ENCODE assay signal across 11 mouse cellular contexts in genomic region chr1:59524071-59524470, GRCm38 (mm10). TPM values are rescaled to one million over a fixed set of nuclear protein-coding genes. Genes with fewer than 3 reads are reported as not detected.
A peak's percentile ranks its signal among the peaks of the same experiment; 100 is the strongest.
DNase-seq lines count a peak whose midpoint lies in the region; ATAC-seq lines count a peak whose summit lies in the region.
"Had no signal": no experiment of that assay in that cellular context is flagged by ENCODE, and none has a peak within 500 bp of the region (broad histone marks: within the 10 kb centered on the region; RNA-seq: fewer than 3 reads in every experiment).

No protein-coding gene starts in this region.

- no peaks in the 10 kb centered on the region for H3K9me3 ChIP-seq in embryonic facial prominence, embryonic 10.5 days
- no peaks in the 10 kb centered on the region for H3K9me3 ChIP-seq in hindbrain, embryonic 15.5 days
- no peaks in the 10 kb centered on the region for H3K9me3 ChIP-seq in neural tube, embryonic 13.5 days
- H3K9me3 ChIP-seq in kidney, embryonic 14.5 days (ENCODE audit: control insufficient read depth, low read length) = no peaks in the 10 kb centered on the region
- H3K9me3 ChIP-seq: heart, embryonic 15.5 days had no signal

- peaks cover 49% of the 10 kb centered on the region for H3K4me1 ChIP-seq in embryonic facial prominence, embryonic 10.5 days
- peaks cover 13% of the 10 kb centered on the region for H3K4me1 ChIP-seq in hindbrain, embryonic 15.5 days (replicated peaks)
- H3K4me1 ChIP-seq in neural tube, embryonic 13.5 days (replicated peaks) = peaks cover 38% of the 10 kb centered on the region
- H3K4me1 ChIP-seq in kidney, embryonic 14.5 days (ENCODE audit: control insufficient read depth, insufficient read depth, low read length) = peaks cover 25% of the 10 kb centered on the region

- intact Hi-C loops in heart, postnatal 36 days (cut with DNase I) = no loop called here

- H3K4me3 ChIP-seq in embryonic facial prominence, embryonic 10.5 days = no peak overlapping the region
- H3K4me3 ChIP-seq in hindbrain, embryonic 15.5 days = no peak overlapping the region
- H3K4me3 ChIP-seq in neural tube, embryonic 13.5 days = no peak overlapping the region
- H3K4me3 ChIP-seq in kidney, embryonic 14.5 days (ENCODE audit: low read length) = no peak overlapping the region
- H3K4me3 ChIP-seq: heart, embryonic 15.5 days had no signal

- DNase-seq in layer of hippocampus, adult 11-12 months (ENCODE audit: low spot score) = peak; percentile 12
- no peak for DNase-seq in layer of hippocampus, adult 18-20 months (ENCODE audit: low spot score in 2 of 2)
- DNase-seq in embryonic facial prominence, embryonic 10.5 days (ENCODE audit: low spot score) = no peak
- no peak for DNase-seq in heart, postnatal 36 days
- DNase-seq in kidney, adult 8-10 months = no peak
- DNase-seq: cerebellum, adult 9-10 months had no signal

- H3K27ac ChIP-seq in embryonic facial prominence, embryonic 10.5 days (replicated peaks) = peak overlapping the region; percentile 21; the same call in 1 of the 2 replicates
- peak overlapping the region; percentile 62 for H3K27ac ChIP-seq in hindbrain, embryonic 15.5 days (replicated peaks)
- peak overlapping the region; percentile 50 for H3K27ac ChIP-seq in neural tube, embryonic 13.5 days (replicated peaks)
- H3K27ac ChIP-seq in kidney, embryonic 14.5 days (ENCODE audit: low read depth, low read length) = no peak overlapping the region
- H3K27ac ChIP-seq: heart, embryonic 15.5 days had no signal

- H3K9ac ChIP-seq in hindbrain, embryonic 15.5 days = no peak overlapping the region
- no peak overlapping the region for H3K9ac ChIP-seq in neural tube, embryonic 13.5 days
- H3K9ac ChIP-seq in kidney, embryonic 14.5 days (ENCODE audit: low read depth, low read length) = no peak overlapping the region
- H3K9ac ChIP-seq: heart, embryonic 15.5 days had no signal

- no peaks in the 10 kb centered on the region for H3K36me3 ChIP-seq in embryonic facial prominence, embryonic 10.5 days (replicated peaks)
- no peaks in the 10 kb centered on the region for H3K36me3 ChIP-seq in hindbrain, embryonic 15.5 days
- no peaks in the 10 kb centered on the region for H3K36me3 ChIP-seq in neural tube, embryonic 13.5 days
- H3K36me3 ChIP-seq in kidney, embryonic 14.5 days (ENCODE audit: control insufficient read depth, insufficient read depth, low read length) = no peaks in the 10 kb centered on the region
- H3K36me3 ChIP-seq: heart, embryonic 15.5 days had no signal

- no peak overlapping the region for H3K4me2 ChIP-seq in hindbrain, embryonic 15.5 days
- H3K4me2 ChIP-seq in neural tube, embryonic 13.5 days = no peak overlapping the region
- H3K4me2 ChIP-seq in kidney, embryonic 14.5 days (replicated peaks; ENCODE audit: low read depth, low read length) = no peak overlapping the region
- H3K4me2 ChIP-seq: heart, embryonic 15.5 days had no signal

- 64% methylated on average over 2 of the region's 2 CpGs for WGBS in embryonic facial prominence, embryonic 10.5 days
- WGBS in hindbrain, embryonic 15.5 days = 16% methylated on average over 2 of the region's 2 CpGs
- WGBS in neural tube, embryonic 13.5 days = 21% methylated on average over 2 of the region's 2 CpGs
- WGBS in kidney, embryonic 14.5 days = 65% methylated on average over 2 of the region's 2 CpGs

- peak; percentile 81 for ATAC-seq in hindbrain, embryonic 15.5 days (ENCODE audit: low FRiP score, low read depth)
- ATAC-seq in neural tube, embryonic 13.5 days (ENCODE audit: low read depth) = peak; percentile 62
- no peak for ATAC-seq in kidney, embryonic 14.5 days (ENCODE audit: low FRiP score, low TSS enrichment)

- no peaks in the 10 kb centered on the region for H3K27me3 ChIP-seq in embryonic facial prominence, embryonic 10.5 days (replicated peaks; ENCODE audit: low read depth, poor library complexity, severe bottlenecking)
- no peaks in the 10 kb centered on the region for H3K27me3 ChIP-seq in hindbrain, embryonic 15.5 days
- no peaks in the 10 kb centered on the region for H3K27me3 ChIP-seq in neural tube, embryonic 13.5 days
- H3K27me3 ChIP-seq in kidney, embryonic 14.5 days (ENCODE audit: control insufficient read depth, insufficient read depth, low read length) = no peaks in the 10 kb centered on the region
- H3K27me3 ChIP-seq: heart, embryonic 15.5 days had no signal

RNA-seq across cellular contexts. Expression of gene Gm973, which starts 8.0 kb away (rescaled TPM):
- 10 to 100 TPM; 14.8 to 15.1 TPM for total RNA-seq in layer of hippocampus, adult 18-20 months (2021)
- polyA plus RNA-seq in embryonic facial prominence, embryonic 10.5 days (2016; fragmentation: Nextera tagmentation; extraction: Ambion mirVana) = 1.2 and 3.6 TPM in 2 replicates
- polyA plus RNA-seq in hindbrain, embryonic 15.5 days (2015; fragmentation: Nextera tagmentation; extraction: Ambion mirVana) = 8.1 and 9.4 TPM in 2 replicates
- 6.9 and 10.3 TPM in 2 replicates for polyA plus RNA-seq in neural tube, embryonic 13.5 days (2015; fragmentation: Nextera tagmentation; extraction: Ambion mirVana)
- polyA plus RNA-seq in kidney, embryonic 14.5 days (2014; fragmentation: Nextera tagmentation; extraction: Ambion mirVana) = 0.90 and 1.4 TPM in 2 replicates
- total RNA-seq in heart, postnatal 36 days (2021) = under 1 TPM in 1 of 2 experiments, not detected in 1; 0.28 TPM
- polyA plus RNA-seq: liver, embryonic 16.5 days had no signal

RNA-seq across cellular contexts. Expression of gene Fzd7, which starts 41.8 kb away (rescaled TPM):
- 1 to 10 TPM; 8.4 to 9.0 TPM for total RNA-seq in layer of hippocampus, adult 18-20 months (2021)
- polyA plus RNA-seq in embryonic facial prominence, embryonic 10.5 days (2016; fragmentation: Nextera tagmentation; extraction: Ambion mirVana) = 12.7 and 14.4 TPM in 2 replicates
- 2.5 and 2.8 TPM in 2 replicates for polyA plus RNA-seq in hindbrain, embryonic 15.5 days (2015; fragmentation: Nextera tagmentation; extraction: Ambion mirVana)
- 6.7 and 6.8 TPM in 2 replicates for polyA plus RNA-seq in neural tube, embryonic 13.5 days (2015; fragmentation: Nextera tagmentation; extraction: Ambion mirVana)
- polyA plus RNA-seq in kidney, embryonic 14.5 days (2014; fragmentation: Nextera tagmentation; extraction: Ambion mirVana) = 20.1 and 29.2 TPM in 2 replicates
- total RNA-seq in heart, postnatal 36 days (2021) = 1 to 10 TPM; 6.6 to 7.8 TPM
